Mouse (Mus musculus) frontal cortex, postnatal 36 days (tissue): Measurements from ENCODE around the gene Tmem237.

Source experiments
- DNase-seq, 2 experiments: peaks; one replicate each; pipeline ENCODE4 v3.0.0; 2022; ENCODE audit warnings: low spot score in 2 of 2

The Tmem237 gene

GRCm38 (mm10) chr1:59101020-59101419 is 19.2 kb downstream of the Tmem237 start:
- peak in 1 of 2 experiments; percentile 7 for DNase-seq

GRCm38 (mm10) chr1:59094705-59095104 is 25.5 kb downstream of the Tmem237 start, which contains the start of gene C2cd6:
C2cd6 (minus strand) TSS chr1:59094900.
- no peak for DNase-seq

GRCm38 (mm10) chr1:59070867-59071266 is 49.3 kb downstream of the Tmem237 start:
- DNase-seq = no peak

- DNase-seq = peak; percentile 21 to 23
These were observed 52.2 kb downstream of the Tmem237 start for GRCm38 (mm10) chr1:59067976-59068375.

GRCm38 (mm10) chr1:59063697-59064096 is 56.5 kb downstream of the Tmem237 start:
- DNase-seq = no peak

GRCm38 (mm10) chr1:59056955-59057354 is 63.3 kb downstream of the Tmem237 start:
- DNase-seq = no peak

- DNase-seq = no peak
These were observed 68.9 kb downstream of the Tmem237 start for GRCm38 (mm10) chr1:59051306-59051705.
